Mouse (Mus musculus) T-helper 2 cell (primary cell): Measurements from ENCODE around the gene Rassf2.

Experiments
- in situ Hi-C: fragments of 300-600 bp; cut with MboI, MseI; formaldehyde crosslinking; loops from one replicate; pipeline ENCODE4 v1.15.1; 2025; ENCODE audit warnings: high pct_unique_total_duplicates

Rassf2 gene

DNA sequence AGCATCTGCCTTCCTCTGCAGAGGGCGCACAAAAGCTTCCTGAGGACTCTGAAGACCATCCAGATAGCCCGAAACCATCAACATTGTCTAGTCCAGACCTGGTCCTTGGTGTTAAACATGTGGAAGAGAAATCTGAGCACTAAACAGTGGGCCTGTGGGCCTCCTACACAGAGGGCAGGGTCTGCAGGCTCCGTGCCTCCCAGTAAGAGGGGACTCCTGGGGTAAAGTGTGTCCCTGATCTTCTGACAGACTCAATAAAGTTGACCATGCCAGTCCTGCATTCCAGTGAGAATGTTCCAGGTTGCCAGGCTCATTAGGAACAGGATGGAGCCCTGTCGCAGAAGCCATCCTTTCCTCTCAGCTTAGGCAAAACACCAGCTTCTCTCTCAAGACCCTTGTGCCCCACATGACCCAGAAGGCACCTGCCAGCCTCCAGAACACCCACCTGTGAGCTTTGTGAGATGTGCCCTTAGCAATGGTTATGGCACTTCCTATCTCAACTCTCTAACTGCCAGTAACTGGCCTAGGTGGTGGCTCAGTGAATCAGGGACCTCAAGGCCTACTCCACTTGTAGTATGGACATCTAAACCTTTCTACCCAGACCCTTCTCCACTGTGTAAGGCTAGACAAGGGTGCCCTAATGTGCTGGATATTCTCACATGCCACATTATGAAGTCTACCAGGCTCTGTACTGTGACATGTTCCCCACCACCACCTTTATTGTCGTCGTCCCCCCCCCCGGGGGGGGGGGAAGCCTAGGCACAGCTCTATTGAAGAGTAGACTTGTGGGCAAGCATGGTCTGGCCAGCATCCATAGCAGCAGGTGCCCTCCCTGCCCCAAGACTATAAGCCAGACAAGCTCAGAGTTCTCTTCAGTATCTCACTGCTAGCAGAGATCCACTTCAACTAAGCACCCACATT is 73.5 kb downstream of the Rassf2 start:
- in situ Hi-C loops, result no loop called here

- in situ Hi-C loops, result no loop called here
These were observed 74.8 kb downstream of the Rassf2 start for GRCm38 (mm10) chr2:131955264-131955663.

GRCm38 (mm10) chr2:131954835-131955234 is 75.2 kb downstream of the Rassf2 start:
- in situ Hi-C loops, result loop anchor here (5.0 kb wide), 2 partner anchors 53 to 408 kb away; no protein-coding TSS in a partner anchor

GRCm38 (mm10) chr2:131953711-131954110 is 76.3 kb downstream of the Rassf2 start:
- in situ Hi-C loops, result loop anchor here (5.0 kb wide), 2 partner anchors 51 to 406 kb away; no protein-coding TSS in a partner anchor

GRCm38 (mm10) chr2:131952961-131953538 is 77.0 kb downstream of the Rassf2 start:
- in situ Hi-C loops, result loop anchor here (5.0 kb wide), 2 partner anchors 51 to 406 kb away; no protein-coding TSS in a partner anchor

DNA sequence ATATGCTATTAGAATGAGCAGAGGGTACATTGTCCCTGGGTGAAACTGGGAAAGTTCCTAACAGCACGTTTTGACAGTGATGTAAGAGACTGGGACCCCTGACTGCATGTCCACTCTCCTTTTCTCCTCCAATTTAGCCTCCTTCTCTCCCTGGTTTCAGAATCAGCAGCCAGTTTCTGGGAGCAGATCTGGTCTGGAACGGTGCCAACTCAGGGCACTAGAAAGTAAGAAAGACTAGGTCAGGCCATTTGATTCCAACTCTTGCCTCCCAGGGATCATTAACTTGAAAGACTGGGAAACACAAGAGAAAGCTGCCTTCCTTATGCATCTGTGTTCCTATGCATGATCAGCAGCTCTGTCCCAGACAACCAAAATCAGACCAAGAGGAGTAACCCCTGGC is 77.6 kb downstream of the Rassf2 start:
- in situ Hi-C loops, result loop anchor here (5.0 kb wide), 2 partner anchors 50 to 405 kb away; no protein-coding TSS in a partner anchor

GRCm38 (mm10) chr2:131950598-131951095 is 79.4 kb downstream of the Rassf2 start, which contains the start of gene Prnd:
TSS of gene Prnd (plus strand) at chr2:131950861.
- in situ Hi-C loops, result loop anchor here (5.0 kb wide), 2 partner anchors 48 to 403 kb away; no protein-coding TSS in a partner anchor

- in situ Hi-C loops, result loop anchor here (5.0 kb wide), 2 partner anchors 48 to 403 kb away; no protein-coding TSS in a partner anchor
These were observed 80.1 kb downstream of the Rassf2 start for GRCm38 (mm10) chr2:131949767-131950597.

GRCm38 (mm10) chr2:131948916-131949639 is 81.0 kb downstream of the Rassf2 start:
- in situ Hi-C loops, result no loop called here

- in situ Hi-C loops, result no loop called here
These were observed 81.9 kb downstream of the Rassf2 start for GRCm38 (mm10) chr2:131948156-131948555.

DNA sequence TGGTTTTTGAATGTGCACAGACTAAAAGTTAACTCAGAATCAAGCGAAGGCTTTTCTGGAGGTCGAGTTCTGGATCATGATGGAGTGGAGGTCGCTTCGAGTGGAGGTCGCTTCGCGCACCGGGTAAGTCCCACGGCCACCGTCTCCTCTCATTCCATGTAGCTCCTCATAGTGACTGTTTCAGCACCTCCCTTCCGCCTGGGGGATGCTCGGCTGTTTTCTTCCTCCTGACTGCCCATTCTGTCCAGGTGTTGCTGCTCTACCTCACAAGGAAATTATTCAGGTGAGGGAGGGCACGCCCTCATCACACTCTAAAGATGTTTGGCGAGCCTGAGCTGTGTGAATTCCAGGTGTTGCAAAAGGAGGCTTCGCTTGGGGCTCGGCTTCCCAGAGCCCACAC is 83.7 kb downstream of the Rassf2 start:
- in situ Hi-C loops, result no loop called here

DNA sequence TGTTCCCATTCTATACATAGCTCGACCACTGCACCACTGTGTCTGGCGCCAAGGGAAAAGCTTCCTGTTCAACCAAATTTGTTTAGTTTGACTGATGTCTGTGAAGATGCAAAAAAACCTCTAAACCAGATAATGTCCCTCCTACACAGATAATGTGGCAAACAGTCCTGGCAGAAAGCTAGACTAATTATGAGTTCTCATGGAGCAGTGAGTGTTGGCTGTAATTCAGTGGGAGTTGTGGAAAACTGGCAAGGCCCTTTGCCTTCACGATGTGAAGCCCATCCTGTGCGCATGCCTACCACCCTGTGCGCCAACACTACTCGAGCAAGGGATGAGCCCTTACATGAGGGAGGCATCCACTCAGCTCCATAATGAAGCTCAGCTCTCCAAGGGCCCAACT is 84.3 kb downstream of the Rassf2 start:
- in situ Hi-C loops, result no loop called here

DNA sequence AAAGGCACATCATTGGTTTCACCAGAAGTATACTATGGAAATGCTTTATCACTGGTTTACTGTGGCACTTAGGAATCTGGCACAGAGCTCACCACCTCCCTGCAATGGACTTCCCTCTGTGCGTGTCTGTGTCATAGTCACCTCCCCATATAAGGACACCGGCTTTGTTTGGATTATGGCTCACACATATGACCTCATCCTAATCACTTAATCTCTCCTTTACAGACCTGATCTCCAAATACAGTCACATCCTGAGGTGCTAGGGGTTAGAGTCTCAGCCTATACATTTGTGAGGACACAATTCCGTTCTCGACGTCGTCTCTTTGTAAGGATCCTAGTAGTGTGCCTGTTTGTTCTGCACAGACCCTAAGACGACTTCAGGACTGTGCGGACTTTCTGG is 84.8 kb downstream of the Rassf2 start:
- in situ Hi-C loops, result no loop called here

GRCm38 (mm10) chr2:131944370-131944769 is 85.7 kb downstream of the Rassf2 start:
- in situ Hi-C loops, result no loop called here

DNA sequence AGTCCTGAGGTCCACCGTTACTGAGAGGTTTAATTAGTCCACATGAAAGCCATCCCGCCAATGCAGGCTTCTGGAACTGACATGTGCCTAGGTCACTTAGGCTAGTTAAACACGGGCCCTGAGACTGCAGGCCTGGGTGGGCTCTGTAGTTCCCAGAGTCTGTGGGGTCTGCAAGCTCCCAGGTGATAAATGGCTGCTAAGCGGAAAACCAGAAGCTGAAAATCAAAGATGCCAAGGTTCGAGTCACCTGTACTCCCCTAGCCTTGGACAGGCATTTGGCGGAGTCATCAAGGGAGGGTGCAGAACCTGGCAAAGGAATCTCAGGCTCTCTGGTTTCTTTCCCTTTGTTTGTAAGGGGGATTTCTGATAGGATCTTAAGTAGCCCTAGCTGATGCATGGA is 88.6 kb downstream of the Rassf2 start:
- in situ Hi-C loops, result no loop called here

DNA sequence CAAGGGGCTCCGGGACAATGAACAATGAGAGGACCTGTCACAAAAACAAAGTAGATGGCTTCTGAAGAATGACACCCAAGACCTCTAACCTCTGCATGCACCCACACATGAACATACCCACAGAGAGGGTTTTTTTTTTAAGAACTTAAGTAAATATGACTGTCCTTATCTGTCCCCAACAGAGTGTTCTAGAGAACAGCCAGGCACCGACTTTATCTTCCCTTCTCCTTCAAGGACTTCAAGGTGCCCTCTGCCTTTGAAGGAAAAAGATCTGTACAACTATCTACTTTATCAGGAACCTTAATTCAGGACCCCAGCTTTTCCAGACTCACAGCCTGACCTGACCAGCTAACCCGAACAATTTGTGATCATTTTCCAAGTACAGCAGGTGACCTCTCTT is 89.6 kb downstream of the Rassf2 start:
- in situ Hi-C loops, result no loop called here
